Mouse (Mus musculus) spleen, adult 2 months (tissue): ENCODE measurements at regions not wholly inside any gene's neighbourhood (a gene's known extent, or its start where the extent isn't known, plus 50 kb on each side); places are given as distances from the start of the nearest gene placed in this dataset.

Source experiments
- CTCF ChIP-seq: fragments of 200-500 bp; IDR thresholded peaks from 2 replicates; pipeline ENCODE4 v1.5.1; 2011; ENCODE audit warnings: mild to moderate bottlenecking, inconsistent platforms; ENCODE audit not compliant: insufficient read depth, insufficient read length, insufficient replicate concordance; ENCODE audit errors: extremely low read depth
- POLR2A ChIP-seq: fragments of 200-500 bp; IDR thresholded peaks from 2 replicates; pipeline ENCODE4 v1.6.1; 2011; ENCODE audit warnings: low read depth, low read length, inconsistent platforms

GRCm38 (mm10) chr5:17112026-17112425 lies 261.0 kb upstream of the Speer4f2 start:
- TF ChIP-seq CTCF (no peak), POLR2A (no peak)
